Mouse (Mus musculus) fat pad, adult 2 months (tissue): ENCODE measurements around the gene Sntb2.
"Not testable (repeated sequence)": the region's sequence is repeated elsewhere in the genome, so short reads cannot be mapped to it uniquely, and the experiment has no call there.

Source experiments
- DNase-seq: peaks from one replicate; pipeline ENCODE4 v3.0.0-alpha.2; 2011; ENCODE audit warnings: low read depth, low spot score; ENCODE audit errors: extremely low read depth

Gene Sntb2

DNA sequence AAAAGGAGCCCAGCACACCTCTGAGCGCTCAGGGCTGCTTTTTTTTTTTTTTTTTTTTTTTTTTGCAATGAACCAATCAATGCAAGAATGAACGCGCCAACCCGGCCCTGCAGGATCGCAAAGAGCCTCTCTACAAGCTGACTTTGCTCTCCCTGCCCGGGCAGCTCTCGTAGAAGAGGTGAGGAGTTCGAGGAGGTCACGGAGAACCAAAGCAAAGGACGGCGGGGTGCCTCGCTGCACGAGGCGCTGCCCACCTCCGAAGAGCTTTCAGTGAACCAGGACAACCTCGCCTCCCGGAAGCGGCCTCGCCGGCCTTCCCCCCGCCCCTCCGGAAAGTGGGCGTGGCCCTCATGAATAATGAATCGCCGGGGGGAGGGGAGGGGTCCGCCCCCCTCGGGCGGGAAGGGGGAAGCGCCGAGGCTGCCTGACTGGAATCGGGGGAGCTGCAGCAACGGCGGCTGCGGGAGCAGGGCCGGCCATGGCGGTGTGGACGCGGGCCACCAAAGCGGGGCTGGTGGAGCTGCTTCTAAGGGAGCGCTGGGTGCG lies at the start of gene Sntb2:
TSS of gene Sntb2 (plus strand) at position 427 of the 546 bp plus-strand sequence.
- DNase-seq: no peak

DNA sequence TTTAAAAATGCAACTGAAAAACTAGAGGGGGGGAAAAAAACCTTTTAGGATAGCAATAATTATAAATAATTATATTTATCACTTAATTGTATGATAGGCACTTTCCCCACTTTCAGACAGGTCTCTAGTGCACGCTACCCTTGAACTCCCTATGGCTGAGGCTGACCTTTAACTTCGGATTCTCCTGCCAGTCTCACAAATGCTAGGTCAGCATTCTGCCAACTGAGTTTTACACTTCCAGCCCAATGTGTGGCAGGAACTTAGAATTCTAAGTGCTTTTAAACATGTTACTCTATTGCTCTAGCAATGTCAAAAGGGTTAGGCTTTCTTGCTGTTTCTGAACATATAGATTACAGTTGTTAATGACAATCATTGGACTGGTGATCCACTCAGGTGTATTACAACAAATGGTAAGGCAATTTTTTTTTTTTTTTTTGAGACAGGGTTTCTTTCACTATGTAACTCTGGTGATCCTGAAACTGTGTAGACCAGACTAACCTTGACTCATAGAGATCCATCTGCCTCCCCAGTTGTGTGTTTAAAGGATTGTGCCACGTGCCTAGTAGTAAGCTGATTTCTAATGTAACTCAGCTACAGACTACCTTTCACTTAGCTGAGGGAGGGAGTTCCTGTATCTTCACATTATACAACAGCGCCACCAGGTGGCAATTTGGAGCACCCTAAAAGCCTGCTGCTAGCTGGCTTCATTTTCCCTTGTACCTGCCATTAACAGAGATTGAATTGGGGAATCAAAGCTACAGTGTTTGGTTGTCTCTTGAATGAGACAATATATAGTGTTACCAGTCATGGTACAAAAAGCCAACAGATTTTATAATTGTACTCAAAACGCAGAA lies 48.0 kb upstream of the Sntb2 start:
- DNase-seq: peak; percentile 16

GRCm38 (mm10) chr8:106888803-106889202 lies 46.7 kb upstream of the Sntb2 start:
- DNase-seq: no peak

DNA sequence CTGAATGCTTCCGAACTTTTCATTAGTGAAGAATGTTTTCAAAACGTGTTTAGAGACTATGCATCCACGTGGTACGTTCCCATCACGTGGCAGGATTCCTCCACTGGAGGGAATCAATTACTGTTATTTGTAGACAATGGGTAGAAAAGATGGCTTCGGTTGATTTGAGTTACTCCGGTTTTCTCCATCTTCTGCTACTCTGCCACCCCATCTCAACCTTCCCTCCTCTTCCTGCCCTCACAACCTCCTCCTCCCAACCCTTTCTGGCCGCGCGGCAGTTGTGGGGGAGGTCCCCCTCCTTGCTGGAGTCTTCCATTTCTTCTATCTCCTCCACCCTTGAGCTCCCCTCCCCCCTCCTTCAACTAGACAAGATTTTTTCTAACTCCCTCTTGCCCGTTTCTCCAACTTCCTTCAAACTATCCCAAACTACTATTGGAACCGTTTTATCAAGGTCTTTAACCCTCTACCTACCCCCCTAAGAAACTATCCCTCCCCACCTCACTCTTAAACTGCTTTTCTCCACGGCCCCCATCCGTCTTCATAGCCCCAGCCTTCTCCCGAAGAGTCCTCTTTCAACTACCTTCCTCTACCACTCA lies 43.2 kb upstream of the Sntb2 start:
- DNase-seq: no peak

- no peak for DNase-seq
These were observed 42.6 kb upstream of the Sntb2 start for GRCm38 (mm10) chr8:106892806-106893451.

DNA sequence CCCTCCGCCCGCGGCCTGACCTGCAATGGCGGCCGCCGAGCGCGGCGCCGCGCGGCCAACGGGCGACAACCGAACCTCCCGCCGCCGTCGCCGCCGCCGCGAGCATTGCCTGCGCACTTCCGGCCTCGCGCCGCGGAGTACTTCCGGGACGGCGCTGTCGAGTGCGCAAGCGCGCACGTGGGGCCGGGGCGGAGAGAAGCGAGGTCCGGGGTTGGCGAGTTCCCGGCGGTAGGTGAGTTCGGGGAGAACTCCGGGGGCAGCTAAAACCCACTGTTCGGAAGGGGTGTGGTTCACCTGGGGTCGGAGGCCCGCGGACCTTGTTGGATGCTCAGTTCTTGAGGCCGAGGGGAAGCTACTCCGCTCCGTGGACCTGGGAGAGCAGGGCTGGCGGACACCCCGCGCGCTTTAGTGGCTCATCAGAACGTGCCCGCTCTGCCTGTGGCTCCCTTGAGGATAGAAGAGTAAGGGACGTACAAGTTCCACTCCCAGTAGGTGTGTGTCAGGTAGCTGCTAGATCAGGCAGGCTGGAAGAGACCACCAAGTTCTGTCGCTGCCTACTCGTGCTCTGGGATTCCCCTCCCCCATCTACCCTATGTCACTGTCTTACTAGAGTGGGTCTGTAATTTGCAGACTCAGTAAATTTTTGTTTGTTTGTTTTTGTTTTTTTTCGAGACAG lies 41.9 kb upstream of the Sntb2 start, which contains the start of gene Utp4:
TSS of gene Utp4 (plus strand) at position 156 of the 676 bp plus-strand sequence.
- no peak for DNase-seq

DNA sequence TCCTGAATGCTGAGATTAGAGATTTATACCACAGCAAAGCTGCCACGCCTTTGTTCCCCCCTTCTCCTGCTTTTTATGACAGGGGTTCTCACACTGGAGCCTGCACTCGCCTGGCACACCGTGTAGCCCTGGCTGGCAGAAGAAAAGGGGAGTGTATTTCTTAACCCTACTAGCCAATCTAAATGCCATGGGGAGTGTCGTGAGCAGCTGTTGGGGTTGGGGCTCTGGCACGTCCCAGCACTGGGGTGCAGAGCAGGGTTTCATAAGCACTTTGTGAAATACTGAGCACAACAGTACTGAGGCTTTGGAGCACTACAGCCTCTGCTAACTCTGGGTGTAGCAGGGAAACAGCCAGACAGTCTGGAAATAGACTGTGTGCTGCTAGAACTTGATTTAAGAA lies 36.1 kb upstream of the Sntb2 start:
- DNase-seq: no peak

GRCm38 (mm10) chr8:106905727-106906480 lies 29.6 kb upstream of the Sntb2 start:
- DNase-seq: no peak

DNA sequence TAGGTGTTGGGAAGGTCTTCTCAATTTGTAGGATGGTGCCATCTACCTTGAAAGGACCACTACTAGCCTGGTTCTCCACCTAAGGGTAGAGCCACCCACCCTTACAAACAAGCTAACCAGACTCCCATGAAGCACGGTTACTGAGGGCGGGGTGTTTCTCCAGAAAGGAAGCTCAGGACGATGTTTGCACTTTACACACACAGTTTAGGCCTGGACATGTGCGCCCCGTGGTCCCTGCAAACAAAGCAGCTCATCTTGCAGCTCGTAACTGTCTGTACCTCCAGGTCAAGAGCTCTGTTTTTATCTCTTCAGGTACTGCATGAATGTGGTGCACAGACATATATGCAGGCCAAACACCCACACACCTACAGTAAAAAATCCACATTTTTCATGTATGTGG lies 28.9 kb upstream of the Sntb2 start:
- no peak for DNase-seq

DNA sequence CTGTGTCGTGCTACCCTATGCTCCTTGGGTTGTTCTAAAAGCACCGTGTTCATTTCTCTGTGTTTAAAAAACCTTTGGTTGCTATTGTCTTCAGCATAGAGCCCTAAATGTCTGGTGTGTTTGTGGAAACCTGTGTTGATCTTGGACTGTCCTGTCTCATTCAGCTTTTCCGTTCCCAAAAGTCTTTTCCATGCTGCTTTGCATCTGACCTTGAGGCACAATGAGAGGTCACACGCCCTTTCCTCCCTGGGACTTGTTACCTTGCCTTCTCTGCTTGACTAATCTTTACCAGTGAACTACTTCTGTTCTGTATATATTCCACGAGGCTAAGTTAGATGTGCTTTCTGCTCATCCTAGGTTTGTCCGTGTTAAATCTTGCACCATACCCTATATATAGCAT lies 28.1 kb upstream of the Sntb2 start:
- no peak for DNase-seq

DNA sequence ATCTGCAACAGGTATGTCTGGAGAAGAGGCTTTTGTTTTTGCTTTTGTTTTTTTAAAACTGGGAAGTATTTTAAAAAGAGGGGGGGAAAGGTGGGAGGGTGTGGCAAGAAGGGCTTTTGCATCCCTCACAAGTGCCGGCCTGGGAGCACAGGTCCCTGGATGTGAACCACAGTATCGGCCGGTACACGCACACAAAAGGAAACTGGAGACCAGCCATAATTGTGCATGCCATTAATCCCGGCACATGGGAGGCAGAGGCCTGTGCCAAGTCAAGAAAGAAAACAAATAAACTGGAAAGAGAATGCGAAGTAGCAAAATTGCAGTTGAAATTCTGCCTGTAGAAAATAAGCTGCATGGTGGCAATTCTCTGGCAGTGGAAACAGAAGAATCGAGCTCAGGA lies 27.3 kb upstream of the Sntb2 start:
- no peak for DNase-seq

GRCm38 (mm10) chr8:106913631-106914030 lies 21.9 kb upstream of the Sntb2 start:
- no peak for DNase-seq

DNA sequence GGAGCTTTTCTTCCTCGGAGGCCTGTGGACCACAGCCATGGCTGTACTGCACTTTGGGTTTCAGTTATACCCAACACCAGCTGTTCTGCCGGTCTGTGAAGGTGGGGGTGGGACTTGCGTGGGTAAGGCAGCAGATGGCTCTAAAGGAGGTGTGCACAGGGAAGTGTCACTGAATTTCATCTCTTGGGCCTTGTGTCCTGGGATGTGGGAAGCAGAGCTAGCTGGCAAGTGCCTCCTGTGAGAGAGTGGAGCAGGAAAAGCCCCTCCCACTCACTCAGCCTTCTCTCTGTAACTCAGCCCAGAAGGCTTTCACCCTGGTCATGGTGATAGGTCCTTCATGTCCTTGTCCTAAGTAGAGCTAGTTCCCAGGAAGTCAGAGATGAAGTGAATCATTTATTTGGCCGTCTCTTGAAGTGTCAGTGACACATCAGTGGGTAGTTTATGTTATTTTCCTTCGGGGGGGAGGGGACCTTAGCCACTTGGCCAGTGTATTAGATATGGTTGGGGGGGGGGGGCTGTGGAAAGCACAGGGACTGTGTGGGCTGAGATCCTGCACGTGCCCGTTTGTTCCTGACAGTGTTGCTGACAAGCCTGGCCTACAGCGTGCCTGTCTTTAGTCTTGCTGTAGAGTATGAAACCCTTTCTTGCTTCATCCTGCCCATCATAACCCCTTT lies 15.7 kb upstream of the Sntb2 start:
- DNase-seq: no peak

- no peak for DNase-seq
These were observed 15.2 kb upstream of the Sntb2 start for GRCm38 (mm10) chr8:106920395-106920741.

DNA sequence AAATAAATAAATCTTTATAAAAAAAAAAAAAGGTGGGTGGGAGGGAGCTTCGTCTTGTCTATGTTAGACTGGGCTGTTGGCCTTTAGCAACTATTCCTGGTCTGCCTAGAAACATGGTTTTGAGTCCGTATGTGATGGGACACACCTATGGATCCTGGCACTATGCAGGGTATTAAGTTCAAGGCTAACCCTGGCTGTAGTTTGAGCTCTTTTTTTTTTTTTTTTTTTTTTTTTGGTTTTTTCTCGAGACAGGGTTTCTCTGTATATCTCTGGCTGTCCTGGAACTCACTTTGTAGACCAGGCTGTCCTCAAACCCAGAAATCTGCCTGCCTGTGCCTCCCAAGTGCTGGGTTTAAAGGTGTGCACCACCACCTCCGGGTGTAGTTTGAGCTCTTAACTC lies 11.5 kb upstream of the Sntb2 start:
- DNase-seq: no peak

- no peak for DNase-seq
These were observed 10.6 kb upstream of the Sntb2 start for GRCm38 (mm10) chr8:106924904-106925349.

- DNase-seq: no peak
These were observed 10.1 kb upstream of the Sntb2 start for GRCm38 (mm10) chr8:106925446-106925845.

DNA sequence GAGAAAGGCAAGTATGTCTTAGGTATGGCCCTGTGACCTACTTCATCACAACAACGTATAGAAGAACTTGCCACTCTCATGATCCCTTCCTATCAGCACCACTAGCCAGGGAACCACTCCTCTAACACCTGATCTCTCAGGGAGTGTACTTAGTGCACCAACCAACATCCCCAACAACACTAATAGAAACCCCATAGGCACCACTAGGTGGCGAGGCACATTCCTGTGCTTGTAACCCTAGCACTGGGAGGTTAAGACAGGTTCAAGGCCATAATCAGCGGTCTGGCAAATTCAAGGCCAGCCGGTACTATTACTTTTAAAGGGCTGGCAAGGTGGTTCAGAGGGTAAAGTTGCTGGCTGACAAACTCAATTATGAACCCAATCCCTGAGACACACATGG lies 8.3 kb upstream of the Sntb2 start:
- DNase-seq: no peak

GRCm38 (mm10) chr8:106928182-106928581 lies 7.4 kb upstream of the Sntb2 start:
- DNase-seq: not testable (repeated sequence)
